Mouse (Mus musculus) erythroblast, embryonic 14.5 days (primary cell): ENCODE results near the gene Klc3. TPM values are rescaled to one million over a fixed set of nuclear protein-coding genes. Genes with fewer than 3 reads are reported as not detected.
A peak's percentile ranks its signal among the peaks of the same experiment; 100 is the strongest.

Experiments
- H3K27me3 ChIP-seq: 2 replicates; pipeline ENCODE4 v1.6.1; 2012; ENCODE audit warnings: inconsistent platforms; ENCODE audit not compliant: control insufficient read depth
- H3K36me3 ChIP-seq: 2 replicates; pipeline ENCODE4 v1.6.1; 2012; ENCODE audit warnings: mild to moderate bottlenecking, inconsistent platforms; ENCODE audit not compliant: control insufficient read depth
- H3K4me1 ChIP-seq: 2 replicates; pipeline ENCODE4 v1.6.1; 2012; ENCODE audit warnings: inconsistent platforms; ENCODE audit not compliant: control insufficient read depth
- H3K4me3 ChIP-seq: replicated peaks from 2 replicates; pipeline ENCODE3; 2012; ENCODE audit warnings: moderate library complexity, mild to moderate bottlenecking, inconsistent platforms
- H3K9me3 ChIP-seq: 2 replicates; pipeline ENCODE4 v1.6.1; 2012; ENCODE audit warnings: low read length, inconsistent platforms, mixed read lengths; ENCODE audit not compliant: control insufficient read depth
- GATA1 ChIP-seq: IDR thresholded peaks from 2 replicates; pipeline ENCODE4 v1.6.1; 2012; ENCODE audit warnings: low read length, inconsistent platforms, mixed read lengths
- TAL1 ChIP-seq: IDR thresholded peaks from 3 replicates; pipeline ENCODE4 v1.6.1; 2012; ENCODE audit warnings: low read length, inconsistent platforms, mixed read lengths
- polyA plus RNA-seq: library from polyadenylated mRNA; stranded (reverse); fragments of >175 nt; gene quantifications from 2 replicates; pipeline ENCODE4 v1.2.3, GENCODE M21; 2012

The Klc3 gene
- polyA plus RNA-seq, 1 experiment: not detected

DNA sequence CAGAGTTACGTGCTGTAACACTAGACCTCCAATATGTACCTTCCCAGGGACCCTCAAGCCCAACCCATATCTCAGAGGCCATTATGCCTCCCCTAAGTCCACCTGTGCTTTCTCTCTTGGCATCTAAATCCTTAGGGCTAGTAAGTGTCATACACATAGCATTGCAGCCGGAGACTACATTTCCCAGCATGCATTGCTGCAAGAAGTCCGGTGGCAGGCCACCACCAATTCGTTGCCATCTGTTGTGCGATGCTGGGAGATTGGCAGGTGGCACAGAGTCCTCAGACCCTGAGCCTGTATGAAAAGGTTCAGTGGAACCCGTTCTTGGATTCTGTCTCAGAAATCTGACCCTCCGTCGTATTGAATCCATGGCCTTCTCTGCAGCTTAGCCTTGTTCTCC is 25.8 kb upstream of the Klc3 start:
- Histone ChIP-seq H3K36me3 (peaks cover 35% of the 10 kb centered on the region), H3K4me1 (no peaks in the 10 kb centered on the region)
- no peak for TF ChIP-seq TAL1
- no peak for TF ChIP-seq GATA1

DNA sequence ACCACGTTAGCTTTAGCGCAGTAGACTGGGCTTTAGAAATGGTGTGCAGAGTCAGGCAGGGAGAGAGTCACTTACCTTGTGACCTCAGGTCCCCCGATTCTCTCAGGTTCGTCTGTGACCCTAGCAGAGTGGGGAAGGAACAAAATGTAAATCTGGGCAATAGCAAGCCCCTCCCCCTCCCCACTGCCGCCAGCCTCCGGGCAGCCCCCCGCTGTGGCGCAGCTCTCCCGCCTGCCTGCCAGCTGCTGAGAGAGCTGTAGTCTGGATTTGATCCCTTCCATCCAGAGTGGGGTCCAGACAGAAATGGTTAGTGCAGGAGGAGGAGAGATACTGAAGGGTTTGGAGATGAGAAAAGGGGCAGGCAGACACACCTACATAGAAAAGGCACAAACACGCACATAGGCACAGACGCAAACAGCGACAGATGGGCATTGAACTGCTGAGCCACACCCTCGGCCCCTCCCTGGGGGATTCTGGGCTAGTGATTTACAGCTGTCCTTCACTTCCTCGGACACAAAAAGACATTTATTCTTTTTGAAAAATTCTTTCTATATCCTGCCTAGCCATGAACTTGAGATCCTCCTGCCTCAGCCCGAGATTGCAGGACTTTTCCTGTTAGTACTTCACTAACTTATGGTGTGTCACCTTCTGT is 24.2 kb upstream of the Klc3 start:
- H3K4me3 ChIP-seq: no peak overlapping the region
- peaks cover 21% of the 10 kb centered on the region for H3K36me3 ChIP-seq
- peaks cover 5% of the 10 kb centered on the region for H3K9me3 ChIP-seq
- H3K4me1 ChIP-seq: no peaks in the 10 kb centered on the region
- TF ChIP-seq GATA1: no peak
- no peak for TF ChIP-seq TAL1
- peaks cover under 1% of the 10 kb centered on the region; the same call in 1 of the 2 replicates for H3K27me3 ChIP-seq

More for the DNA sequence above, 25.8 kb upstream of the Klc3 start:
- Histone ChIP-seq H3K9me3 (peaks cover 5% of the 10 kb centered on the region), H3K4me3 (no peak overlapping the region), H3K27me3 (no peaks in the 10 kb centered on the region)

GRCm38 (mm10) chr7:19426888-19427287 is 23.0 kb upstream of the Klc3 start:
- Histone ChIP-seq H3K4me3 (no peak overlapping the region), H3K27me3 (peaks cover 9% of the 10 kb centered on the region), H3K36me3 (peaks cover 12% of the 10 kb centered on the region), H3K4me1 (no peaks in the 10 kb centered on the region), H3K9me3 (no peaks in the 10 kb centered on the region)
- no peak for TF ChIP-seq GATA1
- TF ChIP-seq TAL1: no peak

DNA sequence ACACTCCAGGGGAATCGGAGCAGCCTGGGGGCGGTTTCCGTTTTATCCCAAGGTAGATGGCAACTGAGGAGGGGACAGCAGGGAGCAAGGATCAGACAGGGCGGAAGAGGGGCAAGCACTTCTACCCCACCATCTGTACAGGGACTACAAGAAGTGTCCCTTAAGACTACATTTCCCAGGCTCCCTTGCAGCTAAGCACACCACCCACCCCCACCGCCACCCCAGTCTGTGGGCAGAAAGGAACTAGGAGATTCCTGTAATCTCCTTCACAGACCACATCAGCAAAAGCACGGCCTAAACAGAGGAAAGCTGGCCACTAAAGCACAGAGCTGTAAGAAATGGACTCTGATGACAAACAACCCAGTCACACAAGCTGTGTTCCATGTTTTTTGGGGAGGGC is 22.4 kb upstream of the Klc3 start:
- H3K4me3 ChIP-seq: no peak overlapping the region
- no peaks in the 10 kb centered on the region for H3K9me3 ChIP-seq
- peaks cover 6% of the 10 kb centered on the region for H3K36me3 ChIP-seq
- H3K27me3 ChIP-seq: peaks cover 14% of the 10 kb centered on the region
- TF ChIP-seq GATA1 (no peak), TAL1 (no peak)
- H3K4me1 ChIP-seq: peaks cover 3% of the 10 kb centered on the region

GRCm38 (mm10) chr7:19424051-19424450 is 20.1 kb upstream of the Klc3 start:
- Histone ChIP-seq H3K9me3 (no peaks in the 10 kb centered on the region), H3K27me3 (peaks cover 35% of the 10 kb centered on the region), H3K4me3 (no peak overlapping the region), H3K36me3 (peaks cover 4% of the 10 kb centered on the region; the same call in 1 of the 2 replicates), H3K4me1 (peaks cover 21% of the 10 kb centered on the region)
- TF ChIP-seq TAL1 (no peak), GATA1 (no peak)

DNA sequence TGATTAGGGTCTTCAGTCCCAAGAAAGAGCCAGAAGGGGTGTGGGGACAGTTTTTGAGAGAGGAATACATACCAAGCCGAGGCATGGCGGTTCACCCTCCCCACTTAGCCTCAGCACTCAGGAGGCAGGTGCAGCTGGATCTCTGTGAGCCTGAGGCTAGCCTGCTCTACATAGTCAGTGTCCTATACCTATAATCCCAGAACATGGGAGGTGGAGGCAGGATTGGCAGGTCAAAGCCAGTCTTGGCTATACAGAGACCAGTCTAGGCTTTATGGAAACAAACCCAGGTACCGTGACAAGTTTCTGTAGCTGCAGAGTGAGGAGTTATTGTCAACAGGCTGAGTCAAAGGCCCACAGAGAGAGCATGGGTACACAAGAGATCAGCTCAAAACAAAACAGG is 19.2 kb upstream of the Klc3 start:
- peaks cover 21% of the 10 kb centered on the region for H3K4me1 ChIP-seq
- TF ChIP-seq TAL1 (no peak), GATA1 (no peak)
- H3K4me3 ChIP-seq: no peak overlapping the region
- peaks cover 3% of the 10 kb centered on the region; the same call in 1 of the 2 replicates for H3K36me3 ChIP-seq
- H3K27me3 ChIP-seq: peaks cover 42% of the 10 kb centered on the region
- no peaks in the 10 kb centered on the region for H3K9me3 ChIP-seq

GRCm38 (mm10) chr7:19420821-19421636 is 17.1 kb upstream of the Klc3 start:
- peaks cover 21% of the 10 kb centered on the region for H3K4me1 ChIP-seq
- peaks cover 56% of the 10 kb centered on the region for H3K27me3 ChIP-seq
- no peak for TF ChIP-seq GATA1
- TF ChIP-seq TAL1: no peak
- H3K4me3 ChIP-seq: peak overlapping the region; percentile 6
- no peaks in the 10 kb centered on the region for H3K9me3 ChIP-seq
- H3K36me3 ChIP-seq: no peaks in the 10 kb centered on the region

GRCm38 (mm10) chr7:19420121-19420520 is 16.2 kb upstream of the Klc3 start:
- Histone ChIP-seq H3K36me3 (no peaks in the 10 kb centered on the region), H3K27me3 (peaks cover 63% of the 10 kb centered on the region), H3K4me1 (peaks cover 21% of the 10 kb centered on the region), H3K9me3 (no peaks in the 10 kb centered on the region), H3K4me3 (no peak overlapping the region)
- no peak for TF ChIP-seq GATA1
- no peak for TF ChIP-seq TAL1

GRCm38 (mm10) chr7:19416590-19416989 is 12.7 kb upstream of the Klc3 start:
- Histone ChIP-seq H3K4me3 (no peak overlapping the region), H3K36me3 (no peaks in the 10 kb centered on the region), H3K27me3 (peaks cover 55% of the 10 kb centered on the region), H3K9me3 (peaks cover 5% of the 10 kb centered on the region), H3K4me1 (peaks cover 20% of the 10 kb centered on the region)
- no peak for TF ChIP-seq TAL1
- no peak for TF ChIP-seq GATA1
